Mouse (Mus musculus): ENCODE measurements around the gene C1s2. TPM values are rescaled to one million over a fixed set of nuclear protein-coding genes. Genes with fewer than 3 reads are reported as not detected.

C1s2 gene
- total and polyA plus RNA-seq, 3 experiments: 0.08 to 0.19 (median 0.08) TPM

DNA sequence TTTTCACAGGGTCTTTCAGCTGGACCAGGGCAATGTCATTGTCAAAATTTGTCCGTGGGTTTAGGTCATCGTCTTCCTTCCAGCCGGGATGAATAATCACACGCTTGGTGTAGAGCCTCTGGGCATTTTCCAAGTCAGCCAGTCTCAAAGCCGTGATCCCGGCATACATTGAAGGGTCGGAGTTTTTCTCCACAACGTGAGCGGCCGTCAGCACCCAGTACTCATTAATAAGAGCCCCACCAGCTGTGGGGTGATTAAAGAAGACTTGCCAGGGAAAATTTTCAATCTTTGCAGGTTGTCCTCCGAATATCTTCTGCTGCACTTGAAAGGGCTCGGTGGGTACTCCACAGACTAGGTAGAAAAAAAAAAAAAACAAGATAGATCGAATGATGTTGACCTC, 10.3 kb downstream of the C1s2 start:
- Histone ChIP-seq H3K27ac (ENCODE audit: insufficient read depth, low read depth) (no peak overlapping the region), H3K4me1 (ENCODE audit: control insufficient read depth in 1 of 2, insufficient read depth in 2 of 2) (no peaks in the 10 kb centered on the region), H3K9me3 (replicated peaks; ENCODE audit: low read length) (no peaks in the 10 kb centered on the region), H3K4me2 (ENCODE audit: insufficient read depth, low read depth, poor library complexity, severe bottlenecking) (no peak overlapping the region), H3K9ac (ENCODE audit: insufficient read depth, low read depth) (no peak overlapping the region), H3K79me2 (replicated peaks; ENCODE audit: control insufficient read depth, extremely low read depth, insufficient read depth, poor library complexity, severe bottlenecking) (no peaks in the 10 kb centered on the region), H3K36me3 (replicated peaks in 1 of 2; ENCODE audit: control insufficient read depth in 1 of 2, insufficient read depth in 1 of 2, low read length in 1 of 2) (no peaks in the 10 kb centered on the region), H3K27me3 (replicated peaks) (no peaks in the 10 kb centered on the region), H3K4me3 (replicated peaks in 1 of 3; ENCODE audit: low read depth in 2 of 3, low read length in 2 of 3, poor library complexity in 1 of 3) (no peak overlapping the region)
- dilution Hi-C loops (cut with MboI; ENCODE audit: extremely low pct_ligation_motif_present, extremely low pct_unique_long_range_greater_than_20kb, low sequenced_read_pairs): no loop called here
- DNase-seq (ENCODE audit: extremely low read depth): no peak
- TF ChIP-seq SMC3 (IDR thresholded peaks at IDR 0.05; ENCODE audit: low read depth, low read length) (no peak), E2F4 (IDR thresholded peaks at IDR 0.05; ENCODE audit: insufficient replicate concordance, low read depth, low read length) (no peak), RAD21 (IDR thresholded peaks at IDR 0.05; ENCODE audit: low read depth, low read length) (no peak), TCF12 (IDR thresholded peaks at IDR 0.05; ENCODE audit: low read depth, low read length) (no peak), USF1 (IDR thresholded peaks at IDR 0.05; ENCODE audit: low read depth, low read length) (no peak)
- in situ Hi-C loops (cut with MboI; ENCODE audit: low pct_ligation_motif_present, low pct_unique_long_range_greater_than_20kb, low sequenced_read_pairs): no loop called here

DNA sequence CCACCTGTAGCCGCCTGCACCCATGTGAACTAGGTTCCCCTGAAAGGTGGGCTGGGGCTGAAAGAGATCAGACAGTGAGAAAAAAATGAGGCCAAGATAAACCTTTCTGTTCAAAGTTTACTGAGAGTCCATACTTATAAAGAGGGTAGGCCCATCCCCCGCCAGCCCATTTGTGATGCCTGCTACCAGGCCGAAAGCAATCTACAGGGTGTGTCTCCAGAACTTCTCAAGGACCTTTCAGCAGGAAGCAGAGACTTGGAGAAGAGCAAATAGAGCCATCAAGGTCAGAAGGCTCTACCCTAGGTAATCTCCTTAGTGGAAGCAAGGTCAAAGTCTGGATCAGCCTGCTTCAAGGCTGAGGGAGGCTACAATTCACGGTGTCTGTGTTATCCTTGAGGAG, 33.9 kb downstream of the C1s2 start:
- Histone ChIP-seq H3K4me2 (ENCODE audit: insufficient read depth, low read depth, poor library complexity, severe bottlenecking) (no peak overlapping the region), H3K36me3 (replicated peaks in 1 of 2; ENCODE audit: control insufficient read depth in 1 of 2, insufficient read depth in 1 of 2, low read length in 1 of 2) (no peaks in the 10 kb centered on the region)
- dilution Hi-C loops (cut with MboI; ENCODE audit: extremely low pct_ligation_motif_present, extremely low pct_unique_long_range_greater_than_20kb, low sequenced_read_pairs): no loop called here

DNA sequence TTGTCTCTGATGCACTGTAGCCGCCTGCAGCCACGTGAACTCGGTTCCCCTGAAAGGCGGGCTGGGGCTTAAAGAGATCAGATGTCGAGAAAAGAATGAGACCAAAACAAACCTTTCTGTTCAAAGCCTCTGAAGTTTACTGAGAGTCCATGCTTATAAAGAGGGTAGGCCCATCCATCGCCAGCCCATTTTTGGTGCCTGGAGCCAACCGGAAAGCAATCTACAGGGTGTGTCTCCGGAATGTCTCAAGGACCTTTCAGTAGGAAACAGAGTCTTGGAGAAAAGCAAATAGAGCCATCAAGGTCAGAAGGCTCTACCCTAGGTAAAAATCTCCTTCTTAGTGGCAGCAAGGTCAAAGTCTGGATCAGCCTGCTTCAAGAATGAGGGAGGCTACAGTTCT, 42.8 kb downstream of the C1s2 start:
- Histone ChIP-seq H3K9me3 (replicated peaks; ENCODE audit: low read length) (no peaks in the 10 kb centered on the region), H3K36me3 (replicated peaks in 1 of 2; ENCODE audit: control insufficient read depth in 1 of 2, insufficient read depth in 1 of 2, low read length in 1 of 2) (no peaks in the 10 kb centered on the region), H3K27ac (ENCODE audit: insufficient read depth, low read depth) (no peak overlapping the region), H3K4me3 (replicated peaks in 1 of 3; ENCODE audit: low read depth in 2 of 3, low read length in 2 of 3, poor library complexity in 1 of 3) (no peak overlapping the region), H3K4me2 (ENCODE audit: insufficient read depth, low read depth, poor library complexity, severe bottlenecking) (no peak overlapping the region), H3K79me2 (replicated peaks; ENCODE audit: control insufficient read depth, extremely low read depth, insufficient read depth, poor library complexity, severe bottlenecking) (no peaks in the 10 kb centered on the region), H3K4me1 (ENCODE audit: control insufficient read depth in 1 of 2, insufficient read depth in 2 of 2) (no peaks in the 10 kb centered on the region), H3K9ac (ENCODE audit: insufficient read depth, low read depth) (no peak overlapping the region), H3K27me3 (replicated peaks) (peaks cover 4% of the 10 kb centered on the region)
- dilution Hi-C loops (cut with MboI; ENCODE audit: extremely low pct_ligation_motif_present, extremely low pct_unique_long_range_greater_than_20kb, low sequenced_read_pairs) (no loop called here), in situ Hi-C loops (cut with MboI; ENCODE audit: low pct_ligation_motif_present, low pct_unique_long_range_greater_than_20kb, low sequenced_read_pairs) (no loop called here)
- no peak for DNase-seq (ENCODE audit: extremely low read depth)
- TF ChIP-seq IRF4 (IDR thresholded peaks at IDR 0.05; ENCODE audit: low read depth, low read length): no peak
- TF ChIP-seq ZMIZ1 (IDR thresholded peaks at IDR 0.05; ENCODE audit: low read depth, low read length): no peak
- no peak for TF ChIP-seq TBP (conservative IDR thresholded peaks at IDR 0.05; ENCODE audit: low read depth, low read length)
- no peak for TF ChIP-seq JUN (IDR thresholded peaks at IDR 0.05; ENCODE audit: insufficient read depth, low read depth, low read length)
- TF ChIP-seq HCFC1 (IDR thresholded peaks at IDR 0.05; ENCODE audit: low read depth, low read length): no peak
- TF ChIP-seq POLR2A (IDR thresholded peaks at IDR 0.05; ENCODE audit: low read depth, low read length): no peak
- no peak for TF ChIP-seq MAZ (IDR thresholded peaks at IDR 0.05; ENCODE audit: low read depth, low read length)
- TF ChIP-seq MAX (IDR thresholded peaks at IDR 0.05; ENCODE audit: low read length): no peak
- no peak for TF ChIP-seq ETS1 (conservative IDR thresholded peaks at IDR 0.05; ENCODE audit: low read depth, low read length)
- TF ChIP-seq GABPA (IDR thresholded peaks at IDR 0.05; ENCODE audit: insufficient replicate concordance, low read depth, low read length): no peak
- TF ChIP-seq USF1 (IDR thresholded peaks at IDR 0.05; ENCODE audit: low read depth, low read length): no peak
- TF ChIP-seq MYC (IDR thresholded peaks at IDR 0.05; ENCODE audit: low read depth, low read length): no peak
- no peak for TF ChIP-seq USF2 (conservative IDR thresholded peaks at IDR 0.05; ENCODE audit: low read depth, low read length)
- TF ChIP-seq CHD2 (IDR thresholded peaks at IDR 0.05; ENCODE audit: low read length): no peak
- TF ChIP-seq ELF1 (IDR thresholded peaks at IDR 0.05; ENCODE audit: low read depth, low read length): no peak
- no peak for TF ChIP-seq TCF12 (IDR thresholded peaks at IDR 0.05; ENCODE audit: low read depth, low read length)

More for the DNA sequence above, 33.9 kb downstream of the C1s2 start:
- no peak for DNase-seq (ENCODE audit: extremely low read depth)
- H3K79me2 ChIP-seq (replicated peaks; ENCODE audit: control insufficient read depth, extremely low read depth, insufficient read depth, poor library complexity, severe bottlenecking): no peaks in the 10 kb centered on the region
- no peaks in the 10 kb centered on the region for H3K4me1 ChIP-seq (ENCODE audit: control insufficient read depth in 1 of 2, insufficient read depth in 2 of 2)
- no peak overlapping the region for H3K27ac ChIP-seq (ENCODE audit: insufficient read depth, low read depth)
- no peaks in the 10 kb centered on the region for H3K9me3 ChIP-seq (replicated peaks; ENCODE audit: low read length)
- no peaks in the 10 kb centered on the region for H3K27me3 ChIP-seq (replicated peaks)
- no peak for TF ChIP-seq ZC3H11A (IDR thresholded peaks at IDR 0.05; ENCODE audit: low read depth, low read length)
- TF ChIP-seq CTCF (conservative IDR thresholded peaks at IDR 0.05 in 1 of 2, IDR thresholded peaks at IDR 0.05 in 1 of 2; ENCODE audit: low read depth in 2 of 2, low read length in 2 of 2): no peak
- TF ChIP-seq JUN (IDR thresholded peaks at IDR 0.05; ENCODE audit: insufficient read depth, low read depth, low read length): no peak
- TF ChIP-seq TCF12 (IDR thresholded peaks at IDR 0.05; ENCODE audit: low read depth, low read length): no peak
- TF ChIP-seq USF2 (conservative IDR thresholded peaks at IDR 0.05; ENCODE audit: low read depth, low read length): no peak
- TF ChIP-seq SMC3 (IDR thresholded peaks at IDR 0.05; ENCODE audit: low read depth, low read length): no peak
- no peak for TF ChIP-seq JUND (conservative IDR thresholded peaks at IDR 0.05; ENCODE audit: low read depth, low read length)
- TF ChIP-seq TBP (conservative IDR thresholded peaks at IDR 0.05; ENCODE audit: low read depth, low read length): no peak
- TF ChIP-seq POLR2AphosphoS2 (IDR thresholded peaks at IDR 0.05; ENCODE audit: low read depth, low read length): no peak
- no peak for TF ChIP-seq HCFC1 (IDR thresholded peaks at IDR 0.05; ENCODE audit: low read depth, low read length)
- no peak for TF ChIP-seq NRF1 (IDR thresholded peaks at IDR 0.05; ENCODE audit: low read depth, low read length)
- TF ChIP-seq MEF2A (IDR thresholded peaks at IDR 0.05; ENCODE audit: borderline replicate concordance, low read depth, low read length): no peak
- TF ChIP-seq RCOR1 (conservative IDR thresholded peaks at IDR 0.05; ENCODE audit: low read depth, low read length): no peak
- no peak for TF ChIP-seq SIN3A (IDR thresholded peaks at IDR 0.05; ENCODE audit: low read length)
- TF ChIP-seq ZNF384 (IDR thresholded peaks at IDR 0.05; ENCODE audit: low read depth, low read length): no peak
- TF ChIP-seq GABPA (IDR thresholded peaks at IDR 0.05; ENCODE audit: insufficient replicate concordance, low read depth, low read length): no peak
- TF ChIP-seq POLR2A (IDR thresholded peaks at IDR 0.05; ENCODE audit: low read depth, low read length): no peak
- no peak for TF ChIP-seq BHLHE40 (IDR thresholded peaks at IDR 0.05; ENCODE audit: low read depth, low read length)
- in situ Hi-C loops (cut with MboI; ENCODE audit: low pct_ligation_motif_present, low pct_unique_long_range_greater_than_20kb, low sequenced_read_pairs): no loop called here
- no peak overlapping the region for H3K4me3 ChIP-seq (replicated peaks in 1 of 3; ENCODE audit: low read depth in 2 of 3, low read length in 2 of 3, poor library complexity in 1 of 3)
- no peak overlapping the region for H3K9ac ChIP-seq (ENCODE audit: insufficient read depth, low read depth)
